Mouse (Mus musculus): ENCODE results near the gene Git1. TPM values are rescaled to one million over a fixed set of nuclear protein-coding genes. Genes with fewer than 3 reads are reported as not detected.

The Git1 gene
- polyA plus RNA-seq, 1 experiment, result 53.9 TPM

DNA sequence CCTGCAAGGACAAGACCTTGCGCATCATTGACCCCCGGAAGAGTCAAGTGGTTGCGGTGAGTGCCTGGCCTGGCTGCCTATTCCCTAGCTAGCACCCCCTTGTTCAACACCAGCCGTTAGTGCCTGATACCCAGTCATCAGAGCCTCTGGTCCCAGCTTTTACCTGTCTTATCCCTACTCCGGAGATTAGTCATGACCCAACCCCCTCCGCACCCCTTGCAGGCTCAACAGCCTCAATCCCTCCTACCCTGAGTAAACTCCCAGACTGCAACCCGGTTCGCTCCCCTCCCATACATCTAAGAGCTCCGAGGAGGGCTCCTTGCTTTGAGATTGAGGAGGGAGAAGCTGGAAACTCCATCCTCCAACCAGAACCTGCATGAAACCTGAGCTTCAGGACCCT lies 26.8 kb upstream of the Git1 start:
- TF ChIP-seq REST (IDR thresholded peaks at IDR 0.05; ENCODE audit: insufficient read depth, insufficient read length) (no peak), USF1 (IDR thresholded peaks at IDR 0.05; ENCODE audit: low read depth) (no peak), TCF12 (IDR thresholded peaks at IDR 0.05; ENCODE audit: insufficient read depth, poor library complexity, severe bottlenecking) (no peak), CEBPB (IDR thresholded peaks at IDR 0.05; ENCODE audit: insufficient read depth, poor library complexity, severe bottlenecking) (no peak), TCF3 (IDR thresholded peaks at IDR 0.05; ENCODE audit: insufficient read length, low read depth) (no peak), E2F4 (IDR thresholded peaks at IDR 0.05; ENCODE audit: insufficient read depth) (no peak), MYOD1 (IDR thresholded peaks at IDR 0.05; ENCODE audit: control insufficient read depth in 1 of 3, insufficient read length in 2 of 3, low read depth in 2 of 3) (no peak), MAX (IDR thresholded peaks at IDR 0.05; ENCODE audit: low read depth) (no peak)
- Histone ChIP-seq H3K27me3 (ENCODE audit: control insufficient read depth, insufficient read depth, insufficient read length) (no peaks in the 10 kb centered on the region), H3ac (ENCODE audit: control insufficient read depth, insufficient read length) (no peak overlapping the region), H3K4me3 (no peak overlapping the region), H3K4me2 (ENCODE audit: low read depth) (no peak overlapping the region), H3K36me3 (ENCODE audit: control insufficient read depth, insufficient read depth) (no peaks in the 10 kb centered on the region), H3K79me2 (ENCODE audit: control insufficient read depth, insufficient read depth) (no peaks in the 10 kb centered on the region)

DNA sequence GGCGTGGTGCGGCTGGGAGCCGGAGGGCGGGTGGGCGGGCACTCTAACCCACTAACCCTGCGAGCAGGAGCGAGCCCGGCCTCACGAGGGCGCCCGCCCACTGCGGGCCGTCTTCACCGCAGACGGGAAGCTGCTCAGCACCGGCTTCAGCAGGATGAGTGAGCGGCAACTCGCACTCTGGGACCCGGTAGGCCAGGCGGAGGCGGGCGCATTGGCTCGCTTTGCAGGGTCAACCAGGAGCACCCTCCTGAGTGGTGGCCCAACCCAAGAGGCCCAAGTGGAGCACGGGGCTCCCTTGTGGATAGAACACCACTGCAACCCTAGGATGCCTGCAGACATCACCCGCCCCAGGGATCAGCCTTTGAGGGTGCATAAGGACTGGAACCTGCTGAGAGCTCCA lies 26.2 kb upstream of the Git1 start:
- H3K79me2 ChIP-seq (ENCODE audit: control insufficient read depth, insufficient read depth), result no peaks in the 10 kb centered on the region
- peak; percentile 14 for TF ChIP-seq POLR2AphosphoS2 (IDR thresholded peaks at IDR 0.05; ENCODE audit: insufficient read length, low read depth)
- no peak for TF ChIP-seq MYOD1 (IDR thresholded peaks at IDR 0.05; ENCODE audit: control insufficient read depth in 1 of 3, insufficient read length in 2 of 3, low read depth in 2 of 3)
- H3ac ChIP-seq (ENCODE audit: control insufficient read depth, insufficient read length), result no peak overlapping the region
- no peaks in the 10 kb centered on the region for H3K27me3 ChIP-seq (ENCODE audit: control insufficient read depth, insufficient read depth, insufficient read length)
- H3K4me3 ChIP-seq, result no peak overlapping the region
- no peak overlapping the region for H3K4me2 ChIP-seq (ENCODE audit: low read depth)
- H3K36me3 ChIP-seq (ENCODE audit: control insufficient read depth, insufficient read depth), result peaks cover 3% of the 10 kb centered on the region

DNA sequence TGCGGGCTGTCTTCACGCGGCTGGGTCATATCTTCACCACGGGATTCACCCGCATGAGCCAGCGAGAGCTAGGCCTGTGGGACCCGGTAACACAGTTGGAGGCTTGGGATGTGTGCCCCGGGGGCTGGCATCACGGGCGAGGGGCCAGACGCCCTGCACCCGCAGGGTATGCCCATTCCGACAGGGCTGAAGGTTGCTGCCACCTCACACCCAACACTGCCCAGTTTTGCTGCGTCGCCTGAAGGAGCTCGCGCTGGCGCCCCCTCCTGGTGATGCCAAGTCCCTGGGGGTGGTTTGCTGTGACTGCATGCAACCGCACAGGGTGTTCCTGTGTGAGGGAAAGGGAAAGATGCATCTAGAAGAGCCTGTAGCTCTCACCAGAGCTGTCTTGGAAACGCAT lies 25.6 kb upstream of the Git1 start:
- H3K4me3 ChIP-seq, result no peak overlapping the region
- no peak for TF ChIP-seq USF1 (IDR thresholded peaks at IDR 0.05; ENCODE audit: low read depth)
- no peak for TF ChIP-seq TCF12 (IDR thresholded peaks at IDR 0.05; ENCODE audit: insufficient read depth, poor library complexity, severe bottlenecking)
- TF ChIP-seq MYOD1 (IDR thresholded peaks at IDR 0.05; ENCODE audit: control insufficient read depth in 1 of 3, insufficient read length in 2 of 3, low read depth in 2 of 3), result no peak
- no peak for TF ChIP-seq E2F4 (IDR thresholded peaks at IDR 0.05; ENCODE audit: insufficient read depth)
- peak; percentile 13 for TF ChIP-seq POLR2AphosphoS2 (IDR thresholded peaks at IDR 0.05; ENCODE audit: insufficient read length, low read depth)
- no peak for TF ChIP-seq REST (IDR thresholded peaks at IDR 0.05; ENCODE audit: insufficient read depth, insufficient read length)

DNA sequence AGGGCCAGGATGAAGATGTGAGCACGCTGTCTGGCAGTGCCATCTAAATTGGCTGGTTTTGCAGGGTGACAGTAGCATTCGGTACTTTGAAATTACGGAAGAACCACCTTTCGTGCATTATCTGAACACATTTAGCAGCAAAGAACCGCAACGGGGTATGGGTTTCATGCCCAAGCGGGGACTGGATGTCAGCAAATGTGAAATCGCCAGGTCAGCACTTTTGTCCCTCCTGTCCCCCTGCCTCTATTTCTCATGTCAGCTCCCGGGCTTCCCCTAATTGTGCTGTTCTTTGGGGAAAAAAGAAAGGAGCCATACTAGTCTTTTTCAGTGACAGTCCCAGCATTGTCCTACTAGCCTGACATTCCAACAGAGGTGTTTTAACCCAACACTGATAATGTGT lies 25.0 kb upstream of the Git1 start:
- H3K79me2 ChIP-seq (ENCODE audit: control insufficient read depth, insufficient read depth), result no peaks in the 10 kb centered on the region
- no peak overlapping the region for H3K4me3 ChIP-seq
- H3K27me3 ChIP-seq (ENCODE audit: control insufficient read depth, insufficient read depth, insufficient read length), result no peaks in the 10 kb centered on the region
- no peak overlapping the region for H3ac ChIP-seq (ENCODE audit: control insufficient read depth, insufficient read length)
- peaks cover 4% of the 10 kb centered on the region for H3K36me3 ChIP-seq (ENCODE audit: control insufficient read depth, insufficient read depth)
- TF ChIP-seq MYOD1 (IDR thresholded peaks at IDR 0.05; ENCODE audit: control insufficient read depth in 1 of 3, insufficient read length in 2 of 3, low read depth in 2 of 3) (no peak), SRF (IDR thresholded peaks at IDR 0.05; ENCODE audit: control insufficient read depth, insufficient read length, low read depth) (no peak), TCF3 (IDR thresholded peaks at IDR 0.05; ENCODE audit: insufficient read length, low read depth) (no peak), MYOG (IDR thresholded peaks at IDR 0.05; ENCODE audit: control insufficient read depth in 1 of 3, insufficient read depth in 1 of 3, insufficient read length in 2 of 3, low read depth in 2 of 3) (no peak), REST (IDR thresholded peaks at IDR 0.05; ENCODE audit: insufficient read depth, insufficient read length) (no peak), MAX (IDR thresholded peaks at IDR 0.05; ENCODE audit: low read depth) (no peak), TCF12 (IDR thresholded peaks at IDR 0.05; ENCODE audit: insufficient read depth, poor library complexity, severe bottlenecking) (no peak), E2F4 (IDR thresholded peaks at IDR 0.05; ENCODE audit: insufficient read depth) (no peak), POLR2AphosphoS2 (IDR thresholded peaks at IDR 0.05; ENCODE audit: insufficient read length, low read depth) (no peak), USF1 (IDR thresholded peaks at IDR 0.05; ENCODE audit: low read depth) (no peak), CEBPB (IDR thresholded peaks at IDR 0.05; ENCODE audit: insufficient read depth, poor library complexity, severe bottlenecking) (no peak), POLR2A (IDR thresholded peaks at IDR 0.05; ENCODE audit: insufficient read length, low read depth) (no peak)
- no peak overlapping the region for H3K4me2 ChIP-seq (ENCODE audit: low read depth)

More for the DNA sequence above, 25.6 kb upstream of the Git1 start:
- Histone ChIP-seq H3K4me2 (ENCODE audit: low read depth) (no peak overlapping the region), H3ac (ENCODE audit: control insufficient read depth, insufficient read length) (no peak overlapping the region), H3K79me2 (ENCODE audit: control insufficient read depth, insufficient read depth) (no peaks in the 10 kb centered on the region), H3K27me3 (ENCODE audit: control insufficient read depth, insufficient read depth, insufficient read length) (no peaks in the 10 kb centered on the region), H3K36me3 (ENCODE audit: control insufficient read depth, insufficient read depth) (peaks cover 4% of the 10 kb centered on the region)

DNA sequence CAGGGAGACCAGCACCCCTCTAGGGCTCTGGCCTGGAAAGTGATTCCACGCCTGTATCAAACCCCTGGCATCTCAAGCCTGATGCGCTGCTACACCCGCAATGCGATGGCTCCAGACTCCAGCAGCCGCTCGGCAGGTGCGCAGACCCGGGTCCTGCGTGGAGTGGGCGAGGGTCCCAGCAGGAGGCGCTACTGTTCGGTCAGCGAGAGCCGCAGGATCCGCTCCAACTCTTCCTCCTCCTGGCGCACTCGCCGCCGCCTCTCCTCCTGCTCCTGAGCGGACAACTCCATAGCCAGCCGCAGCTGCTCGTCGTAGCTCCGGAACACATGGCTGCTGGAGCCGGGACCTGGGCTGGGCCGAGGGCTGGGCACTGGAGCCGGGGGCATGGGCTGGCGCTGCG lies 22.0 kb upstream of the Git1 start:
- TF ChIP-seq POLR2A (IDR thresholded peaks at IDR 0.05; ENCODE audit: insufficient read length, low read depth) (no peak), REST (IDR thresholded peaks at IDR 0.05; ENCODE audit: insufficient read depth, insufficient read length) (no peak), MYOG (IDR thresholded peaks at IDR 0.05; ENCODE audit: control insufficient read depth in 1 of 3, insufficient read depth in 1 of 3, insufficient read length in 2 of 3, low read depth in 2 of 3) (no peak), MYOD1 (IDR thresholded peaks at IDR 0.05; ENCODE audit: control insufficient read depth in 1 of 3, insufficient read length in 2 of 3, low read depth in 2 of 3) (no peak), TCF12 (IDR thresholded peaks at IDR 0.05; ENCODE audit: insufficient read depth, poor library complexity, severe bottlenecking) (no peak), E2F4 (IDR thresholded peaks at IDR 0.05; ENCODE audit: insufficient read depth) (no peak), MAX (IDR thresholded peaks at IDR 0.05; ENCODE audit: low read depth) (no peak)
- no peaks in the 10 kb centered on the region for H3K79me2 ChIP-seq (ENCODE audit: control insufficient read depth, insufficient read depth)
- peaks cover 4% of the 10 kb centered on the region for H3K36me3 ChIP-seq (ENCODE audit: control insufficient read depth, insufficient read depth)
- H3ac ChIP-seq (ENCODE audit: control insufficient read depth, insufficient read length), result no peak overlapping the region
- no peak overlapping the region for H3K4me2 ChIP-seq (ENCODE audit: low read depth)
- H3K27me3 ChIP-seq (ENCODE audit: control insufficient read depth, insufficient read depth, insufficient read length), result no peaks in the 10 kb centered on the region
- no peak overlapping the region for H3K4me3 ChIP-seq
